Mouse (Mus musculus) lung, postnatal 0 days (tissue): Measurements from ENCODE around the gene Aes.

Experiments
- CTCF ChIP-seq: IDR thresholded peaks from 2 replicates; pipeline ENCODE4 v1.5.1; 2016; ENCODE audit warnings: antibody characterized with exemption, mild to moderate bottlenecking
- EP300 ChIP-seq: IDR thresholded peaks from 2 replicates; pipeline ENCODE4 v1.6.1; 2016; ENCODE audit warnings: antibody characterized with exemption, mild to moderate bottlenecking, control low read depth

- TF ChIP-seq EP300: no peak
- TF ChIP-seq CTCF: no peak
Observed at GRCm38 (mm10) chr10:81605666-81605973, 46.3 kb downstream of the Aes start.
